Mouse (Mus musculus): ENCODE results near the gene 4930558K02Rik.

GRCm38 (mm10) chr1:161909074-161909473 lies 70.4 kb downstream of the 4930558K02Rik start:
- TF ChIP-seq CTCF (IDR thresholded peaks at IDR 0.05): no peak
- TF ChIP-seq POLR2A (IDR thresholded peaks at IDR 0.05; ENCODE audit: insufficient read depth, low read depth, low read length): no peak

Measured in heart, adult 2 months (tissue).